ENCODE assay signal across 24 mouse cellular contexts in genomic region chr7:118883957-118884356, GRCm38 (mm10). TPM values are rescaled to one million over a fixed set of nuclear protein-coding genes. Genes with fewer than 3 reads are reported as not detected.
DNase-seq lines count a peak whose midpoint lies in the region; ATAC-seq and TF ChIP-seq lines count a peak whose summit lies in the region.
"Had no signal": no experiment of that assay in that cellular context is flagged by ENCODE, and none has a peak within 500 bp of the region (broad histone marks: within the 10 kb centered on the region; RNA-seq: fewer than 3 reads in every experiment).

No protein-coding gene starts in this region.

- no peaks in the 10 kb centered on the region for H3K9me3 ChIP-seq in limb, embryonic 14.5 days (ENCODE audit: control insufficient read depth, low read length)
- no peaks in the 10 kb centered on the region for H3K9me3 ChIP-seq in limb, embryonic 10.5 days (replicated peaks)
- H3K9me3 ChIP-seq in embryonic facial prominence, embryonic 13.5 days = no peaks in the 10 kb centered on the region; the same call in 1 of the 2 replicates
- no peaks in the 10 kb centered on the region for H3K9me3 ChIP-seq in embryonic facial prominence, embryonic 14.5 days (ENCODE audit: control insufficient read depth, low read length)
- H3K9me3 ChIP-seq: embryonic facial prominence, embryonic 15.5 days; forebrain, embryonic 10.5 days; forebrain, embryonic 12.5 days had no signal

- DNase-seq in heart, adult 11 months = peak; percentile 10
- DNase-seq in heart, postnatal 14 days = no peak
- DNase-seq in limb, embryonic 14.5 days (ENCODE audit: low spot score) = peak; percentile 49
- DNase-seq in limb, embryonic 10.5 days (ENCODE audit: low spot score) = no peak
- peak; percentile 69 for DNase-seq in embryonic facial prominence, embryonic 14.5 days (ENCODE audit: low spot score)
- no peak for DNase-seq in left cerebral cortex, adult 18-20 months (ENCODE audit: low spot score in 2 of 2)
- DNase-seq in left cerebral cortex, adult 11 months (ENCODE audit: low spot score) = no peak
- DNase-seq: adrenal gland, adult 2 months; adrenal gland, postnatal 10 days; adrenal gland, postnatal 25 days; cerebellum, adult 11 months; cerebellum, adult 18-20 months; cerebellum, adult 8-10 months; cerebellum, adult 9-11 months; cerebellum, postnatal 14 days; cerebellum, postnatal 36 days; embryo, embryonic 11 days had no signal

- H3K36me3 ChIP-seq in limb, embryonic 14.5 days (ENCODE audit: control insufficient read depth, insufficient read depth, low read length) = no peaks in the 10 kb centered on the region
- no peaks in the 10 kb centered on the region for H3K36me3 ChIP-seq in limb, embryonic 10.5 days
- no peaks in the 10 kb centered on the region for H3K36me3 ChIP-seq in embryonic facial prominence, embryonic 13.5 days
- H3K36me3 ChIP-seq in embryonic facial prominence, embryonic 14.5 days (ENCODE audit: control insufficient read depth, insufficient read depth, low read length) = no peaks in the 10 kb centered on the region
- H3K36me3 ChIP-seq: embryonic facial prominence, embryonic 15.5 days; forebrain, embryonic 10.5 days; forebrain, embryonic 12.5 days had no signal

- no peak overlapping the region for H3K27ac ChIP-seq in limb, embryonic 14.5 days (replicated peaks; ENCODE audit: low read depth, low read length)
- no peak overlapping the region for H3K27ac ChIP-seq in limb, embryonic 10.5 days
- H3K27ac ChIP-seq in embryonic facial prominence, embryonic 13.5 days = peak overlapping the region; percentile 33; the same call in 1 of the 2 replicates
- no peak overlapping the region for H3K27ac ChIP-seq in embryonic facial prominence, embryonic 14.5 days (replicated peaks; ENCODE audit: low read depth, low read length)
- H3K27ac ChIP-seq: embryonic facial prominence, embryonic 15.5 days; forebrain, embryonic 10.5 days; forebrain, embryonic 12.5 days had no signal

- no peak overlapping the region for H3K9ac ChIP-seq in limb, embryonic 14.5 days (ENCODE audit: low read depth, low read length, severe bottlenecking)
- H3K9ac ChIP-seq in embryonic facial prominence, embryonic 13.5 days = no peak overlapping the region
- no peak overlapping the region for H3K9ac ChIP-seq in embryonic facial prominence, embryonic 14.5 days (ENCODE audit: low read depth, low read length)
- H3K9ac ChIP-seq: embryonic facial prominence, embryonic 15.5 days; forebrain, embryonic 12.5 days had no signal

- intact Hi-C loops in heart, postnatal 14 days (cut with DNase I) = no loop called here

- no peak overlapping the region for H3K4me3 ChIP-seq in limb, embryonic 14.5 days (replicated peaks; ENCODE audit: low read length)
- no peak overlapping the region for H3K4me3 ChIP-seq in limb, embryonic 10.5 days
- H3K4me3 ChIP-seq in embryonic facial prominence, embryonic 13.5 days = no peak overlapping the region
- no peak overlapping the region for H3K4me3 ChIP-seq in embryonic facial prominence, embryonic 14.5 days (ENCODE audit: low read depth, low read length)
- H3K4me3 ChIP-seq: embryonic facial prominence, embryonic 15.5 days; erythroblast, embryonic 14.5 days; forebrain, embryonic 10.5 days; forebrain, embryonic 12.5 days had no signal

- WGBS in limb, embryonic 14.5 days = 68% methylated on average over 4 of the region's 4 CpGs
- 78% methylated on average over 4 of the region's 4 CpGs for WGBS in limb, embryonic 10.5 days
- 63% methylated on average over 4 of the region's 4 CpGs for WGBS in embryonic facial prominence, embryonic 13.5 days
- 66% methylated on average over 4 of the region's 4 CpGs for WGBS in embryonic facial prominence, embryonic 14.5 days

- no peak for ATAC-seq in limb, embryonic 14.5 days (ENCODE audit: low FRiP score, low read depth)
- no peak for ATAC-seq in embryonic facial prominence, embryonic 13.5 days (ENCODE audit: insufficient number of reproducible peaks, insufficient read depth, low FRiP score, low TSS enrichment, low read depth)
- peak; percentile 53; the same call in 1 of the 2 replicates for ATAC-seq in embryonic facial prominence, embryonic 14.5 days (ENCODE audit: low read depth)
- ATAC-seq: forebrain, embryonic 14.5 days; forebrain, embryonic 16.5 days had no signal

- H3K27me3 ChIP-seq in limb, embryonic 14.5 days (ENCODE audit: control insufficient read depth, insufficient read depth, low read length) = no peaks in the 10 kb centered on the region
- H3K27me3 ChIP-seq in limb, embryonic 10.5 days (ENCODE audit: low read depth, poor library complexity, severe bottlenecking) = no peaks in the 10 kb centered on the region
- no peaks in the 10 kb centered on the region for H3K27me3 ChIP-seq in embryonic facial prominence, embryonic 13.5 days
- no peaks in the 10 kb centered on the region for H3K27me3 ChIP-seq in embryonic facial prominence, embryonic 14.5 days (replicated peaks; ENCODE audit: control insufficient read depth, insufficient read depth, low read length)
- H3K27me3 ChIP-seq: embryonic facial prominence, embryonic 15.5 days; forebrain, embryonic 12.5 days had no signal

- no peaks in the 10 kb centered on the region for H3K4me1 ChIP-seq in limb, embryonic 14.5 days (ENCODE audit: control insufficient read depth, insufficient read depth, low read length)
- H3K4me1 ChIP-seq in limb, embryonic 10.5 days = no peaks in the 10 kb centered on the region
- H3K4me1 ChIP-seq in embryonic facial prominence, embryonic 13.5 days = peaks cover 33% of the 10 kb centered on the region
- peaks cover 7% of the 10 kb centered on the region; the same call in 1 of the 2 replicates for H3K4me1 ChIP-seq in embryonic facial prominence, embryonic 14.5 days (ENCODE audit: control insufficient read depth, insufficient read depth, low read length)

- no peak for TF ChIP-seq POLR2A in limb, embryonic 14.5 days (IDR thresholded peaks at IDR 0.05; ENCODE audit: borderline replicate concordance, extremely low read depth, insufficient read depth, insufficient read length)

- H3K4me2 ChIP-seq in limb, embryonic 14.5 days (replicated peaks; ENCODE audit: low read depth, low read length, severe bottlenecking) = no peak overlapping the region
- H3K4me2 ChIP-seq in embryonic facial prominence, embryonic 13.5 days = no peak overlapping the region
- no peak overlapping the region for H3K4me2 ChIP-seq in embryonic facial prominence, embryonic 14.5 days (ENCODE audit: low read depth, low read length)
- H3K4me2 ChIP-seq: embryonic facial prominence, embryonic 15.5 days; forebrain, embryonic 12.5 days had no signal

RNA-seq across cellular contexts. Expression of gene Knop1, which starts 27.9 kb away (rescaled TPM):
- 10 to 100 TPM; 16.9 to 18.4 TPM for total RNA-seq in heart, postnatal 14 days (2021)
- 34.1 and 34.2 TPM in 2 replicates for polyA plus RNA-seq in limb, embryonic 14.5 days (2012; rRNA removed)
- 84.6 and 108 TPM in 2 replicates for polyA plus RNA-seq in limb, embryonic 14.5 days (2014; fragmentation: Nextera tagmentation; extraction: Ambion mirVana)
- 124 and 141 TPM in 2 replicates for polyA plus RNA-seq in limb, embryonic 10.5 days (2016; fragmentation: Nextera tagmentation; extraction: Ambion mirVana)
- polyA plus RNA-seq in embryonic facial prominence, embryonic 13.5 days (2015; fragmentation: Nextera tagmentation; extraction: Ambion mirVana) = 135 and 144 TPM in 2 replicates
- polyA plus RNA-seq in embryonic facial prominence, embryonic 14.5 days (2014; fragmentation: Nextera tagmentation; extraction: Ambion mirVana) = 74.2 and 83.4 TPM in 2 replicates
- 10 to 100 TPM; 22.3 to 23.4 TPM for total RNA-seq in left cerebral cortex, adult 18-20 months (2021)

RNA-seq across cellular contexts. Expression of gene Iqck, which starts 28.4 kb away (rescaled TPM):
- total RNA-seq in heart, postnatal 14 days (2021) = under 1 TPM; 0.27 to 0.60 TPM
- polyA plus RNA-seq in limb, embryonic 14.5 days (2012; rRNA removed) = 2.5 and 2.6 TPM in 2 replicates
- polyA plus RNA-seq in limb, embryonic 14.5 days (2014; fragmentation: Nextera tagmentation; extraction: Ambion mirVana) = 2.6 and 2.8 TPM in 2 replicates
- polyA plus RNA-seq in limb, embryonic 10.5 days (2016; fragmentation: Nextera tagmentation; extraction: Ambion mirVana) = 1.5 and 1.8 TPM in 2 replicates
- polyA plus RNA-seq in embryonic facial prominence, embryonic 13.5 days (2015; fragmentation: Nextera tagmentation; extraction: Ambion mirVana) = 3.0 and 3.3 TPM in 2 replicates
- polyA plus RNA-seq in embryonic facial prominence, embryonic 14.5 days (2014; fragmentation: Nextera tagmentation; extraction: Ambion mirVana) = 3.2 and 4.5 TPM in 2 replicates
- 1 to 10 TPM; 2.6 to 4.0 TPM for total RNA-seq in left cerebral cortex, adult 18-20 months (2021)

Comparison
In these comparisons a context has a peak if more than half of its experiments do, and no peak if none do; other contexts are left out.
1. DNase-seq: peak in heart, adult 11 months (single experiment), limb, embryonic 14.5 days (single experiment) and embryonic facial prominence, embryonic 14.5 days (single experiment); none in heart, postnatal 14 days (0 of 2), limb, embryonic 10.5 days (single experiment), left cerebral cortex, adult 18-20 months (0 of 2) and left cerebral cortex, adult 11 months (single experiment).